Mouse (Mus musculus) large intestine, adult 2 months (tissue): ENCODE results near the gene Tspan3. TPM values are rescaled to one million over a fixed set of nuclear protein-coding genes. Genes with fewer than 3 reads are reported as not detected.

Source experiments
- polyA plus RNA-seq: library from polyadenylated mRNA; depleted of rRNA; stranded (reverse); fragments of >200 nt; gene quantifications from 2 replicates; pipeline ENCODE4 v1.2.3, GENCODE M21; 2012; rRNA removed

The Tspan3 gene
- polyA plus RNA-seq, 1 experiment, result 348 TPM

Other genes with a start within 250 kb of the Tspan3 start
- gene Scaper, start 227.4 kb downstream of the Tspan3 start, polyA plus RNA-seq, result 2.6 and 2.7 TPM in 2 replicates
- gene 4930563M21Rik, start 154.9 kb downstream of the Tspan3 start, polyA plus RNA-seq, result not detected in 2 replicates
- gene Rcn2, start 123.6 kb downstream of the Tspan3 start, polyA plus RNA-seq, result 13.5 and 15.2 TPM in 2 replicates
- 6.2 and 8.4 TPM in 2 replicates for gene Pstpip1, start 75.5 kb downstream of the Tspan3 start, polyA plus RNA-seq